Mouse (Mus musculus): ENCODE results near the gene 2610528A11Rik.
"Not testable (repeated sequence)": the region's sequence is repeated elsewhere in the genome, so short reads cannot be mapped to it uniquely, and the experiment has no call there.

Gene 2610528A11Rik

GRCm38 (mm10) chr14:37113922-37114321, at the start of gene 2610528A11Rik:
Gene 2610528A11Rik, minus strand, starts transcription at chr14:37114022.
- no peak for DNase-seq (ENCODE audit: extremely low spot score)

GRCm38 (mm10) chr14:37163277-37163956, 49.6 kb upstream of the 2610528A11Rik start:
- DNase-seq (ENCODE audit: extremely low spot score): no peak

GRCm38 (mm10) chr14:37154391-37154790, 40.6 kb upstream of the 2610528A11Rik start:
- DNase-seq (ENCODE audit: extremely low spot score): no peak

GRCm38 (mm10) chr14:37139051-37139710, 25.4 kb upstream of the 2610528A11Rik start:
- DNase-seq (ENCODE audit: extremely low spot score): no peak

- not testable (repeated sequence) for DNase-seq (ENCODE audit: extremely low spot score)
Measured at GRCm38 (mm10) chr14:37137596-37137995, 23.8 kb upstream of the 2610528A11Rik start.

- no peak for DNase-seq (ENCODE audit: extremely low spot score)
Measured at GRCm38 (mm10) chr14:37136110-37136509, 22.3 kb upstream of the 2610528A11Rik start.

- no peak for DNase-seq (ENCODE audit: extremely low spot score)
Measured at GRCm38 (mm10) chr14:37135671-37136070, 21.8 kb upstream of the 2610528A11Rik start.

- peak; percentile 94 for DNase-seq (ENCODE audit: extremely low spot score)
Measured at GRCm38 (mm10) chr14:37135127-37135593, 21.3 kb upstream of the 2610528A11Rik start, which contains the start of gene Ghitm. Gene Ghitm, minus strand, starts transcription at chr14:37135272.

- DNase-seq (ENCODE audit: extremely low spot score): no peak
Measured at GRCm38 (mm10) chr14:37134304-37135126, 20.7 kb upstream of the 2610528A11Rik start.

- DNase-seq (ENCODE audit: extremely low spot score): peak; percentile 22
Measured at GRCm38 (mm10) chr14:37127652-37128051, 13.8 kb upstream of the 2610528A11Rik start.

- DNase-seq (ENCODE audit: extremely low spot score): no peak
Measured at GRCm38 (mm10) chr14:37119233-37119632, 5.4 kb upstream of the 2610528A11Rik start.

- DNase-seq (ENCODE audit: extremely low spot score): no peak
Measured at GRCm38 (mm10) chr14:37112931-37113330, 891 bp downstream of the 2610528A11Rik start.

GRCm38 (mm10) chr14:37111371-37111770, 2.5 kb downstream of the 2610528A11Rik start:
- no peak for DNase-seq (ENCODE audit: extremely low spot score)

- DNase-seq (ENCODE audit: extremely low spot score): no peak
Measured at GRCm38 (mm10) chr14:37110456-37110855, 3.4 kb downstream of the 2610528A11Rik start.

- DNase-seq (ENCODE audit: extremely low spot score): no peak
Measured at GRCm38 (mm10) chr14:37109975-37110374, 3.8 kb downstream of the 2610528A11Rik start.

- DNase-seq (ENCODE audit: extremely low spot score): no peak
Measured at GRCm38 (mm10) chr14:37109460-37109859, 4.4 kb downstream of the 2610528A11Rik start.

- no peak for DNase-seq (ENCODE audit: extremely low spot score)
Measured at GRCm38 (mm10) chr14:37105846-37106245, 8.0 kb downstream of the 2610528A11Rik start.

GRCm38 (mm10) chr14:37104747-37105146, 9.1 kb downstream of the 2610528A11Rik start:
- DNase-seq (ENCODE audit: extremely low spot score): no peak

- no peak for DNase-seq (ENCODE audit: extremely low spot score)
Measured at GRCm38 (mm10) chr14:37102484-37102883, 11.3 kb downstream of the 2610528A11Rik start.

- DNase-seq (ENCODE audit: extremely low spot score): no peak
Measured at GRCm38 (mm10) chr14:37101531-37101930, 12.3 kb downstream of the 2610528A11Rik start.

GRCm38 (mm10) chr14:37097956-37098530, 15.8 kb downstream of the 2610528A11Rik start, which contains the start of gene Cdhr1:
Gene Cdhr1, minus strand, starts transcription at chr14:37098347.
- DNase-seq (ENCODE audit: extremely low spot score): peak; percentile 53

- DNase-seq (ENCODE audit: extremely low spot score): no peak
Measured at GRCm38 (mm10) chr14:37095556-37095955, 18.3 kb downstream of the 2610528A11Rik start.
